Mouse (Mus musculus) left cerebral cortex, postnatal 36 days (tissue): ENCODE measurements around the gene Asic1. TPM values are rescaled to one million over a fixed set of nuclear protein-coding genes. Genes with fewer than 3 reads are reported as not detected.
A peak's percentile ranks its signal among the peaks of the same experiment; 100 is the strongest.

Experiments
- DNase-seq, 2 experiments: peaks; one replicate each; pipeline ENCODE4 v3.0.0; 2021 to 2022; ENCODE audit warnings: low spot score in 2 of 2, mixed read lengths in 1 of 2
- intact Hi-C: fragments of 180-260 bp; cut with DNase I; formaldehyde crosslinking; loops from one replicate; pipeline ENCODE4 v1.15.1; 2025
- total RNA-seq, 2 experiments: library from RNA; stranded (reverse); gene quantifications; 2 replicates each; pipeline ENCODE4 v1.2.3; 2021

The Asic1 gene
- 10 to 100 TPM; 59.1 to 79.8 TPM for total RNA-seq

- intact Hi-C loops: loop anchor here (5.0 kb wide), 1 partner anchor 168 kb away; no protein-coding TSS in a partner anchor
- DNase-seq: peak; percentile 80 to 86
Observed at GRCm38 (mm10) chr15:99670154-99670821, at the start of gene Asic1. Asic1 (plus strand) TSS chr15:99670368.

GRCm38 (mm10) chr15:99622063-99622462 lies 48.1 kb upstream of the Asic1 start:
- no peak for DNase-seq
- intact Hi-C loops: no loop called here

- no peak for DNase-seq
- intact Hi-C loops: no loop called here
Observed at GRCm38 (mm10) chr15:99631618-99632017, 38.5 kb upstream of the Asic1 start.

GRCm38 (mm10) chr15:99634702-99635101 lies 35.5 kb upstream of the Asic1 start:
- no peak for DNase-seq

GRCm38 (mm10) chr15:99637405-99638123 lies 32.6 kb upstream of the Asic1 start:
- intact Hi-C loops: no loop called here

More at GRCm38 (mm10) chr15:99634702-99635101, 35.5 kb upstream of the Asic1 start:
- intact Hi-C loops: no loop called here

GRCm38 (mm10) chr15:99638124-99638485 lies 32.1 kb upstream of the Asic1 start:
- DNase-seq: no peak
- intact Hi-C loops: no loop called here

More at GRCm38 (mm10) chr15:99637405-99638123, 32.6 kb upstream of the Asic1 start:
- no peak for DNase-seq

- DNase-seq: no peak
- intact Hi-C loops: no loop called here
Observed at GRCm38 (mm10) chr15:99642622-99643021, 27.5 kb upstream of the Asic1 start.

GRCm38 (mm10) chr15:99643832-99644231 lies 26.3 kb upstream of the Asic1 start:
- intact Hi-C loops: no loop called here

GRCm38 (mm10) chr15:99644776-99645175 lies 25.4 kb upstream of the Asic1 start:
- intact Hi-C loops: no loop called here
- peak in 1 of 2 experiments; percentile 32 for DNase-seq

More at GRCm38 (mm10) chr15:99643832-99644231, 26.3 kb upstream of the Asic1 start:
- no peak for DNase-seq

- intact Hi-C loops: no loop called here
- DNase-seq: no peak
Observed at GRCm38 (mm10) chr15:99648326-99648725, 21.8 kb upstream of the Asic1 start.

GRCm38 (mm10) chr15:99649067-99649761 lies 21.0 kb upstream of the Asic1 start:
- no peak for DNase-seq
- intact Hi-C loops: no loop called here

- no peak for DNase-seq
- intact Hi-C loops: no loop called here
Observed at GRCm38 (mm10) chr15:99650304-99650703, 19.9 kb upstream of the Asic1 start.

- intact Hi-C loops: no loop called here
- DNase-seq: peak; percentile 93 to 96
Observed at GRCm38 (mm10) chr15:99651163-99651872, 18.9 kb upstream of the Asic1 start, which contains the start of gene Racgap1. Racgap1 (minus strand) TSS chr15:99651656.

GRCm38 (mm10) chr15:99651984-99652872 lies 17.9 kb upstream of the Asic1 start:
- DNase-seq: no peak
- intact Hi-C loops: no loop called here

- intact Hi-C loops: no loop called here
- DNase-seq: no peak
Observed at GRCm38 (mm10) chr15:99653291-99653690, 16.9 kb upstream of the Asic1 start.

GRCm38 (mm10) chr15:99653876-99654275 lies 16.3 kb upstream of the Asic1 start:
- intact Hi-C loops: no loop called here
- DNase-seq: no peak

GRCm38 (mm10) chr15:99655956-99656355 lies 14.2 kb upstream of the Asic1 start:
- DNase-seq: no peak
- intact Hi-C loops: no loop called here

- no peak for DNase-seq
- intact Hi-C loops: no loop called here
Observed at GRCm38 (mm10) chr15:99658437-99658836, 11.7 kb upstream of the Asic1 start.
